Mouse (Mus musculus) lung, adult 2 months (tissue): ENCODE results near the gene Msantd3.

ENCODE experiments used
- CTCF ChIP-seq: fragments of 200-500 bp; IDR thresholded peaks from 2 replicates; pipeline ENCODE4 v1.5.1; 2011; ENCODE audit warnings: mild to moderate bottlenecking, low read length, control low read depth; ENCODE audit not compliant: insufficient read depth
- POLR2A ChIP-seq: fragments of 200-500 bp; IDR thresholded peaks from 2 replicates; pipeline ENCODE4 v1.6.1; 2011; ENCODE audit warnings: low read depth, mild to moderate bottlenecking, control low read depth, low read length, borderline replicate concordance; ENCODE audit errors: extremely low read depth

- TF ChIP-seq CTCF (no peak), POLR2A (no peak)
Observed at GRCm38 (mm10) chr4:48582941-48583340, 43.2 kb downstream of the Msantd3 start.
